Mouse (Mus musculus) kidney, embryonic 14.5 days (tissue): ENCODE results near the gene Surf2. TPM values are rescaled to one million over a fixed set of nuclear protein-coding genes. Genes with fewer than 3 reads are reported as not detected.

Experiments used
- ATAC-seq: fragments of 200-750 bp; cut with Nextera tagmentation; 2 replicates; pipeline ENCODE4 v1.8.0; 2017; ENCODE audit warnings: moderate number of reproducible peaks, mild to moderate bottlenecking, moderate TSS enrichment, moderate library complexity; ENCODE audit not compliant: low FRiP score, low TSS enrichment
- H3K27ac ChIP-seq: fragments of 300-500 bp; sonication (generic); 2 replicates; pipeline ENCODE4 v1.5.1; 2014; ENCODE audit warnings: low read depth, mild to moderate bottlenecking, low read length, moderate library complexity, mixed read lengths
- H3K27me3 ChIP-seq: fragments of 300-500 bp; sonication (generic); 2 replicates; pipeline ENCODE4 v1.6.1; 2014; ENCODE audit warnings: mild to moderate bottlenecking, low read length; ENCODE audit not compliant: control insufficient read depth, insufficient read depth
- H3K36me3 ChIP-seq: fragments of 300-500 bp; sonication (generic); 2 replicates; pipeline ENCODE4 v1.6.1; 2014; ENCODE audit warnings: low read length, mixed read lengths; ENCODE audit not compliant: control insufficient read depth, insufficient read depth
- H3K4me1 ChIP-seq: fragments of 300-500 bp; sonication (generic); 2 replicates; pipeline ENCODE4 v1.6.1; 2014; ENCODE audit warnings: low read length, mixed read lengths; ENCODE audit not compliant: control insufficient read depth, insufficient read depth
- H3K4me2 ChIP-seq: fragments of 300-500 bp; sonication (generic); replicated peaks from 2 replicates; pipeline ENCODE4 v1.6.1; 2014; ENCODE audit warnings: low read depth, mild to moderate bottlenecking, low read length
- H3K4me3 ChIP-seq: fragments of 300-500 bp; sonication (generic); 2 replicates; pipeline ENCODE4 v1.5.1; 2014; ENCODE audit warnings: mild to moderate bottlenecking, low read length
- H3K9ac ChIP-seq: fragments of 300-500 bp; sonication (generic); 2 replicates; pipeline ENCODE4 v1.6.1; 2014; ENCODE audit warnings: low read depth, mild to moderate bottlenecking, low read length, moderate library complexity
- H3K9me3 ChIP-seq: fragments of 300-500 bp; sonication (generic); 2 replicates; pipeline ENCODE4 v1.6.1; 2016; ENCODE audit warnings: low read length; ENCODE audit not compliant: control insufficient read depth
- WGBS: fragments of 180-500 bp; shearing (Covaris S2); extraction: QIAGEN DNeasy Blood & Tissue Kit; methylation state at CpG from one replicate; pipeline ENCODE4 v1.1.7; 2014; 5-methylcytosine and 5-hydroxymethylcytosine counted together
- polyA plus RNA-seq: library from polyadenylated mRNA; unstranded; fragments of >200 nt; fragmentation: Nextera tagmentation; extraction: Ambion mirVana; gene quantifications from 2 replicates; pipeline ENCODE4 v1.2.1, GENCODE M21; 2014

Surf2 gene
- polyA plus RNA-seq, 1 experiment from 2014 or later, result 40.1 TPM

DNA sequence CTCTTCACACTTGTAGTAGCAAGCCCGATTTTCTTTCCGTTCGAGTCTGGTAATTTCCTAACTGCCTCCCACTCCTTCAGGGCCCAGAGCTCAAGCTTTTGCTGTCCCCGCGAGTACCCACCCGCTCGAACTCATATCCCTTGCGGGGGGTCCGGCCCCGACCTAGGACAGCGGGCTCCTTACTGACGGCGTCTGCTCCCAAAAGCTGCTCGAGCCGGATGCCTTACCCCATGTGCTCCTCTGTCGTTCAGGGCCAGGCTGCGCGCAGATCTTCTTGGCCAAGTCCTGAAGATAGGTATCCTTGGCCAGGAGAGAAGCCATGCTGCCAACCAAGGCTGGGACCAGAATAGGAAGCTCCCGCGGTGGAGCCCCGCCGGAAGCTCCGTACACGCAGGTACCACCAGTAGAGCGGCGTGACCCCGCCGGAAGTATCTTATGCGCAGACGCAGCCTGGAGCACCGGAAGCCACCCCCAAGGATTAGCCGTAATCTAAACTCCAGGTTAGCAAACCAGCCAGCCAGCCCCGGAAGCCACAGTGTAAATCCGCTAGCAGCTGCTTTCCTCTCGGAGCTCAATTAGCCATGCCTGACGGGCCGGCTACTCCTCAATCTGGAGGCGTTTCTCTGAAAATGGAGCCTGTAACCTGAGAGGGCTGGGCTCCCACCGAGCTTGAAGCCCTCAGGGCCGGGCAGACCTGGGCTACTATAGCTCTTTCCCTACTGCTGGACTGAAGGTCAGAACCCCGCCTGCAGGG, 13.5 kb upstream of the Surf2 start, which contains the start of gene Surf6:
TSS of gene Surf6 (minus strand) at position 413 of the 754 bp plus-strand sequence.
- under 1% methylated on average over 41 of the region's 41 CpGs for WGBS
- Histone ChIP-seq H3K4me2 (peak within 1 kb of the TSS; percentile 71), H3K27me3 (no peaks in the 10 kb centered on the region), H3K27ac (peak within 1 kb of the TSS; percentile 78), H3K36me3 (peaks cover 57% of the 10 kb centered on the region), H3K9me3 (no peaks in the 10 kb centered on the region), H3K4me3 (peak within 1 kb of the TSS; percentile 81), H3K4me1 (peaks cover 16% of the 10 kb centered on the region; the same call in 1 of the 2 replicates), H3K9ac (peak within 1 kb of the TSS; percentile 80)
- peak; percentile 95 for ATAC-seq

DNA sequence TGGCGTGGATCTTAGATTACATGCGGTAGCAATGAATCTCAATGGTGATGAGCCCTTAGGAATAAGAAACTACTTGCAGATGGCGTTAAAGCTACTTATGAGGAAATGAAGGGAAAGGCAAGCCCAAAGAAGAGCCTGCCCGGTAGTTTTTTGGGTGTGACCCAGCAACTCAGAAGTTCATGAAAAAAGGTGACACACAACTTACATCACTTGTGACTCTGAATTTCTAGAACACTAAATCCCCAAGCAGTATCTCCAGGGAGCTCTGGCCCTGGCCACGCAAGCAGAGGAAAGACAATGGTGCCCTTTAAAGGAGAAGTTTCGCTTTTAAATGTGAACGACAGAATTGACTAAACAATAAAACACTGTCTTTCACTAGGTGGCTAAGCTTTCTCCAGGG, 12.9 kb upstream of the Surf2 start:
- Histone ChIP-seq H3K4me1 (peaks cover 16% of the 10 kb centered on the region; the same call in 1 of the 2 replicates), H3K27ac (peak overlapping the region; percentile 76; the same call in 1 of the 2 replicates), H3K9ac (peak overlapping the region; percentile 62), H3K27me3 (no peaks in the 10 kb centered on the region), H3K36me3 (peaks cover 56% of the 10 kb centered on the region), H3K9me3 (no peaks in the 10 kb centered on the region), H3K4me3 (peak overlapping the region; percentile 81), H3K4me2 (peak overlapping the region; percentile 71)
- 13% methylated on average over 7 of the region's 7 CpGs for WGBS
- no peak for ATAC-seq

GRCm38 (mm10) chr2:26905936-26906335, 10.2 kb upstream of the Surf2 start:
- Histone ChIP-seq H3K4me1 (peaks cover 24% of the 10 kb centered on the region), H3K9me3 (no peaks in the 10 kb centered on the region), H3K27me3 (no peaks in the 10 kb centered on the region), H3K4me3 (no peak overlapping the region), H3K4me2 (no peak overlapping the region), H3K27ac (no peak overlapping the region), H3K36me3 (peaks cover 35% of the 10 kb centered on the region), H3K9ac (no peak overlapping the region)
- no peak for ATAC-seq
- 93% methylated on average over 2 of the region's 2 CpGs for WGBS

GRCm38 (mm10) chr2:26906431-26906830, 9.7 kb upstream of the Surf2 start:
- H3K27ac ChIP-seq, result no peak overlapping the region
- H3K9ac ChIP-seq, result no peak overlapping the region
- no peak overlapping the region for H3K4me2 ChIP-seq
- peaks cover 36% of the 10 kb centered on the region for H3K36me3 ChIP-seq
- 94% methylated on average over 3 of the region's 3 CpGs for WGBS
- peaks cover 22% of the 10 kb centered on the region for H3K4me1 ChIP-seq
- no peaks in the 10 kb centered on the region for H3K9me3 ChIP-seq
- no peak overlapping the region for H3K4me3 ChIP-seq
- no peak for ATAC-seq
- no peaks in the 10 kb centered on the region for H3K27me3 ChIP-seq

DNA sequence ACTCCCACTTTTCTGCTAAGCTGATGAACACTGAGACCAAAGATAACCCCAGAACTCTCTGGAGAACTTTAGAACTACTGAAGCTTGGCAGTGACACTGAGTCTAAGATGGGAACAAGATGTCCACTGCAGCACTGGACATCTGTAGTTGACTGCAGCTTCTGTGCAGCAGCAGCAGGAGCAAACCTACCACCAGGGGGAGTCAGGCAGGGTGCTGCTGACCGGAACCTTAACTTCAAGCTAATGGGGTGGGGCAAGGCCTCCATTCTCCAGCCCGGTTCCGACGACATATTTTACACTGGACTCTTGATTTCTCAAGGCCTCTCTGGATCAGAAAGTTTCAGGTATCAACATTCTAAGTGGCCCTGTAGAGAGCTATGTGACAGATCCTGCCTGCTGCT, 9.1 kb upstream of the Surf2 start:
- whole genome bisulfite sequencing, result 54% methylated on average over 4 of the region's 4 CpGs
- H3K4me2 ChIP-seq, result no peak overlapping the region
- no peak for ATAC-seq
- peaks cover 42% of the 10 kb centered on the region for H3K36me3 ChIP-seq
- no peak overlapping the region for H3K9ac ChIP-seq
- no peaks in the 10 kb centered on the region for H3K9me3 ChIP-seq
- H3K27ac ChIP-seq, result no peak overlapping the region
- no peaks in the 10 kb centered on the region for H3K27me3 ChIP-seq
- peaks cover 21% of the 10 kb centered on the region for H3K4me1 ChIP-seq
- H3K4me3 ChIP-seq, result no peak overlapping the region

- Histone ChIP-seq H3K27me3 (no peaks in the 10 kb centered on the region), H3K9ac (peak overlapping the region; percentile 95; the same call in 1 of the 2 replicates), H3K4me2 (peak overlapping the region; percentile 79), H3K9me3 (no peaks in the 10 kb centered on the region), H3K4me1 (peaks cover 17% of the 10 kb centered on the region), H3K36me3 (peaks cover 60% of the 10 kb centered on the region), H3K27ac (no peak overlapping the region), H3K4me3 (peak overlapping the region; percentile 87)
- no peak for ATAC-seq
- WGBS, result 83% methylated on average over 18 of the region's 18 CpGs
Observed at GRCm38 (mm10) chr2:26908710-26909386, 7.3 kb upstream of the Surf2 start.

DNA sequence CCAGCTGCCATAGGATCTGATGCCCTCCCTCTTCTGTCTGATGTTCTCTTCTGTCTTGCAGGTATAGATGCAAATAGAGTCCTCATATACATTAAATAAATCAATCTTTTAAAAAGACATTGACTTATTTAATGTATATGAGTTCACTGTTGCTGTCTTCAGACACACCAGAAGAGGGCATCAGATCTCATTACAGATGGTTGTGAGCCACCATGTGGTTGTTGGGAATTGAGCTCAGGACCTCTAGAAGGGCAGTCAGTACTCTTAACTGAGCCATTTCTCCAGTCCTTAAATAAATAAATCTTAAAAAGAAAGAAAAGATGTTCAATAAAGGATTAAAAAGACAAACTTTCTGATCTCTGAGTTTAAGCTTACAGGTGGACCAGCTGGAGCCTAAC, 6.8 kb upstream of the Surf2 start:
- H3K4me2 ChIP-seq, result peak overlapping the region; percentile 79
- ATAC-seq, result no peak
- peaks cover 64% of the 10 kb centered on the region for H3K36me3 ChIP-seq
- H3K27ac ChIP-seq, result no peak overlapping the region
- no peaks in the 10 kb centered on the region for H3K27me3 ChIP-seq
- H3K4me3 ChIP-seq, result peak overlapping the region; percentile 87
- peak overlapping the region; percentile 95 for H3K9ac ChIP-seq
- H3K9me3 ChIP-seq, result no peaks in the 10 kb centered on the region
- H3K4me1 ChIP-seq, result peaks cover 14% of the 10 kb centered on the region

- Histone ChIP-seq H3K4me2 (peak within 1 kb of the TSS; percentile 79), H3K9ac (peak within 1 kb of the TSS; percentile 95), H3K27ac (peak within 1 kb of the TSS; percentile 93), H3K4me3 (peak within 1 kb of the TSS; percentile 87), H3K27me3 (no peaks in the 10 kb centered on the region), H3K4me1 (peaks cover 19% of the 10 kb centered on the region), H3K36me3 (peaks cover 58% of the 10 kb centered on the region), H3K9me3 (no peaks in the 10 kb centered on the region)
- under 1% methylated on average over 74 of the region's 74 CpGs for WGBS
- peak; percentile 91 for ATAC-seq
Observed at GRCm38 (mm10) chr2:26910124-26910993, 5.8 kb upstream of the Surf2 start, which contains the start of the genes Med22 and Rpl7a. TSS of gene Med22 (minus strand) at chr2:26910677. TSS of gene Rpl7a (plus strand) at chr2:26910764.
